Mouse (Mus musculus) kidney, adult 9 months (tissue): ENCODE results near the gene Slc29a1.

Source experiments
- DNase-seq: peaks from one replicate; pipeline ENCODE4 v3.0.0; 2022

The Slc29a1 gene

GRCm38 (mm10) chr17:45610144-45610866 lies 10.9 kb upstream of the Slc29a1 start:
- DNase-seq, result no peak

- no peak for DNase-seq
These were observed 9.0 kb upstream of the Slc29a1 start for GRCm38 (mm10) chr17:45608396-45608795.

GRCm38 (mm10) chr17:45606992-45607879 lies 7.8 kb upstream of the Slc29a1 start:
- DNase-seq, result no peak

- DNase-seq, result no peak
These were observed 3.6 kb upstream of the Slc29a1 start for GRCm38 (mm10) chr17:45602984-45603383.

- DNase-seq, result peak; percentile 73
These were observed 2.5 kb upstream of the Slc29a1 start, which contains the start of gene Mymx for GRCm38 (mm10) chr17:45601877-45602304. Gene Mymx (minus strand): TSS chr17:45602102.

DNA sequence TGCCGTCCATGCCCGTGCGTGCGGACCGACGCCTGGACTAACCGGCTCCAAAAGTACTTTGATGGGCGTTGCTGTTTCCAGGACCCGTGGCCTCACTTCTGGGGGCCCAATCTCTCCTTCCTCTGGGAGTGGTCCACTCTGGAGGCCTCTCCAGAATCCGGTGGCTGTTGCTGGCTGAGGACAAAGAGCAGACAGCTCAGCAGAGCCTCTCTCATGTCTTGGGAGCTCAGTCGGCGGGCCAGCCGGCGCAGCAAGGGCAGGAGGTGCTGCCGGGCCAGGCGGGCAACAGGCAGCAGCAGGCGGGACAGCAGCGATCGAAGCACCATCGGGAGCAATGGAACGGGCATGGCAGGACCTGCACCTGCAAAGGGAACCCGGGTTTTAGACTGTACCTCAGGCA lies 1.9 kb upstream of the Slc29a1 start:
- DNase-seq, result peak; percentile 15

DNA sequence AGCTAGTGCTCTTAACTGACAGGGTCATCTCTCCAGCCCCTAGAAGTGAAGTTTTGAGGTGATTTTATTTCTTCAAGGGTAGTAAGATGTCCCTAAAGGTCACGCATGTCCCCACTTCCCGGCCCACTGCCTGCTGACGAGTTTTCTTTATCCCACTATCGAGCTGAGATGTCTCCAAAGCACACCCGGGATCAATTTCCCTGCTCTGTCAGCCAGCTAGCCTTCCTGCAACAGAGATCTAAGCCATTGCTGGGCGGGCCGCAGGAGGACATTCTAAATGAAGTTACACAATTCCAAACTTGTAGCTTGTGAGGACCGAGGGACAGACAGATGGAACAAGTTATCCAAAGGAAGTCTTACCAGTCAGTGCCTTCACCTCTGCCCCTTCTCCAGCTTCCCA lies 861 bp upstream of the Slc29a1 start:
- peak; percentile 5 for DNase-seq

GRCm38 (mm10) chr17:45598891-45599290 lies 515 bp downstream of the Slc29a1 start:
- DNase-seq, result peak; percentile 19

DNA sequence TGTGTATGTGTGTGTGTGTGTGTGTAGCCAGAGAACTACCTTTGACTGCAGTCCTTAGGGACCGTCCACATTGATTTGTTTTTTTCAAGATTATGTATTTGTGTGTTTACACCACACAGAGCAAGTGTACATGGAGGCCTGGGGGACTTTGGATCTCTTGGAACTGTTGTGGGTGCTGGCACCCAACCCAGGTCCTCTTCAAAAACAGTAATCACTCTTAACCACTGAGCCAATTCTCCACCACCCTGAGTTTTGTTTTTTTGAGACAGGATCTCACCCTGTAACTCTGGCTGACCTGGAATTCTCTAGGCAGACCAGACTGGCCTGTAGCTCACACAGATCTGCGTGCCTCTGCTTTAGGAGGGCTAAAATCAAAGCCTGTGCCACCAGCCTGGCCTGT lies 1.0 kb downstream of the Slc29a1 start:
- DNase-seq, result peak; percentile 7

GRCm38 (mm10) chr17:45597787-45598186 lies 1.6 kb downstream of the Slc29a1 start:
- DNase-seq, result peak; percentile 19

- peak; percentile 81 for DNase-seq
These were observed 2.6 kb downstream of the Slc29a1 start for GRCm38 (mm10) chr17:45596631-45597396.

- peak; percentile 4 for DNase-seq
These were observed 3.5 kb downstream of the Slc29a1 start for GRCm38 (mm10) chr17:45595736-45596390.

GRCm38 (mm10) chr17:45594881-45595735 lies 4.3 kb downstream of the Slc29a1 start:
- peak; percentile 65 for DNase-seq

DNA sequence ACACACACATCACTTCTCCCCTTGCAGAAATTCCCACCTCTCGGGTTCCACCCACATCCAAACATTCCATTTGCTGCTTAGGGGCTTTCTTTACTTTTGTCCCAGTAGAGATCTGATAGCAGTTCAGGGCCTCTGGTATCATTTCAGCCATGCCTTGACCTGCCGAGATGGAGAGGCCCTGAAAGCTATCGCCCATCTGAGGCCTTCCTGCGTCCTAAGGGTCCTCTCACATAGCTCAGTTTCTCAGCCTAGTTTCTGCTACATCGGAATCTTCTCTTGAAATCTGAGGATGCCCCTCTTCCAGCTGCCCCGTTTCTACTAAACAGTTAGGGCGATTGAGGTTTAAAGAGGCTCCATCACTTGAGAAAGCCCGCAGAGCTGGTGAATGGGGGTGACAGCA lies 5.2 kb downstream of the Slc29a1 start:
- no peak for DNase-seq

DNA sequence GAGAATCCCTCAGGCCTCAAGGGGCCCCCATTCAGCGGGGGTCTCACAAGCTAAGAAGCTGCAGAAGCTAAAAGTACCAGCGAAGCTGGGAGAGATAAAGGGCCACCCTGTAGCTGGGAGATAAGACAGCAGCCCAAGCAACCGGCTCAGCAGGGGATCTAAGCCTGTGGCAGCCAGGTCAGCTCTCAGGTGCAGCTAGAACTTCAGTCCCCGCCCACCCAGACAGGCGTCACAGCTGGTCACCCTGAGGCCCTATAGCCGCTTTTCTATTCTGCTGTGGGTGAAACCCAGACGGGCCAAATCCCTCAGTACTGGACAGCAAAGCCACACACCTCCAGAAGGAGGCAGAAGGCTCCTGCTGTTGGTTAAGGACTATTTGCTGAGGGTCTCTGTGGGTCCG lies 5.9 kb downstream of the Slc29a1 start:
- peak; percentile 40 for DNase-seq

DNA sequence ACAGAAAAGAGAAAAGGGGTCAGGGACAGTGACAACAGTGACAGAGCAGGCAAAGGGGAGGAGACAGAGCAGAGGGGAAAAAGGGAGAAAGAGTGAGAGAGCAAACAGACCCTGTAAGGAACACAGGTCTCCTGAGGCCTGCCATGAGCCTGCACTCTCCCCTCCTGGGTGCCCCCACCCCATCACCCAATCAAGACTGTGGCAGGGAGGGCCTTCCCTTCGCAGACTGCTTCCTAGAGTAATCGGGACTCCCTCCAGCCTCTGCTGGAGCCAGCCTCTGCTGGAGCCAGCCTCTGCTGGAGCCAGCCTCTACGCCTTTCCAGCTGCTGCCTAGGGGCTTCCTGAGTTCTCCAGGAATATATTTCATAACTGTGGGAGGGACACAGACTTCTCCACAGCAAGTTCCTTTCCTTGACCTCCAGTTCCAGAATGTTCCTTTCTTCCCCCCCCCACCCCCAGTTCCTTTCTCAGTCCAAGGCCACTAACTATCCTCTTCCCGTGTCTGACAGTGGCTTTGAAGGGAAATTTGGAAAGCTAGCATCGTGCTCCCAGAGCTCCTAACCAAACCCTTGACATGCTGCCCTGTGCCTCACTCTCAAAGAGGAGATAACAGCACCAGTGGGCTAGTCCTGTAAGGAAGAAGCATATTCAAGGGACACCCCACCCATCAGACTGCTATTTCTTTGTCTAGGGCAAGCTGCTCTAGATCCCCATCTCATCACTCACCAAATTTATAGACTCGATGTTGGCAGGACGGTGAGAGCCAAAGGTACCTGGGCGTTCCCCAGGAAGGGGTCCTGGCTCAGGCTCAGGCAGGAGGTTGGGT lies 6.6 kb downstream of the Slc29a1 start:
- DNase-seq, result peak; percentile 57

- peak; percentile 57 for DNase-seq
These were observed 7.5 kb downstream of the Slc29a1 start for GRCm38 (mm10) chr17:45591701-45592605.

GRCm38 (mm10) chr17:45590410-45590809 lies 9.0 kb downstream of the Slc29a1 start:
- peak; percentile 10 for DNase-seq

GRCm38 (mm10) chr17:45589844-45590243 lies 9.6 kb downstream of the Slc29a1 start:
- DNase-seq, result peak; percentile 15
